ENCODE assay signal across 16 mouse cellular contexts in genomic region chr4:140117275-140117691, GRCm38 (mm10).
DNase-seq lines count a peak whose midpoint lies in the region; ATAC-seq and TF ChIP-seq lines count a peak whose summit lies in the region.
"Had no signal": no experiment of that assay in that cellular context is flagged by ENCODE, and none has a peak within 500 bp of the region (broad histone marks: within the 10 kb centered on the region; RNA-seq: fewer than 3 reads in every experiment).

No protein-coding gene starts in this region.

- H3K9ac ChIP-seq in hindbrain, embryonic 12.5 days, result no peak overlapping the region
- no peak overlapping the region for H3K9ac ChIP-seq in hindbrain, embryonic 11.5 days (ENCODE audit: low read depth, low read length)
- no peak overlapping the region for H3K9ac ChIP-seq in neural tube, embryonic 15.5 days (replicated peaks)
- H3K9ac ChIP-seq: heart, embryonic 13.5 days; kidney, embryonic 15.5 days; liver, embryonic 14.5 days had no signal

- TF ChIP-seq CTCF in lung, adult 2 months (IDR thresholded peaks at IDR 0.05; ENCODE audit: insufficient read depth, low read length), result no peak

- no peaks in the 10 kb centered on the region for H3K27me3 ChIP-seq in hindbrain, embryonic 12.5 days
- no peaks in the 10 kb centered on the region for H3K27me3 ChIP-seq in hindbrain, embryonic 11.5 days (ENCODE audit: control insufficient read depth, insufficient read depth, low read length)
- H3K27me3 ChIP-seq in neural tube, embryonic 15.5 days (replicated peaks), result no peaks in the 10 kb centered on the region

- ATAC-seq in hindbrain, embryonic 12.5 days (ENCODE audit: low FRiP score), result 0 out of 2 replicates have a peak, but pooled peaks have one; percentile 21
- no peak for ATAC-seq in hindbrain, embryonic 11.5 days (ENCODE audit: low FRiP score)
- ATAC-seq in neural tube, embryonic 15.5 days (ENCODE audit: low FRiP score), result 0 out of 2 replicates have a peak, but pooled peaks have one; percentile 16

- no peak for TF ChIP-seq POLR2A in lung, adult 2 months (IDR thresholded peaks at IDR 0.05; ENCODE audit: borderline replicate concordance, extremely low read depth, low read depth, low read length)

- no peak overlapping the region for H3K4me2 ChIP-seq in hindbrain, embryonic 12.5 days (replicated peaks)
- H3K4me2 ChIP-seq in hindbrain, embryonic 11.5 days (replicated peaks; ENCODE audit: low read depth, low read length), result no peak overlapping the region
- H3K4me2 ChIP-seq in neural tube, embryonic 15.5 days, result no peak overlapping the region
- H3K4me2 ChIP-seq: heart, embryonic 13.5 days; kidney, embryonic 15.5 days had no signal

- no peak for DNase-seq in hindbrain, embryonic 11.5 days (ENCODE audit: low spot score)
- DNase-seq in neural tube, embryonic 10.5 days (ENCODE audit: extremely low spot score, low spot score), result no peak
- peak; percentile 90 to 92 for DNase-seq in cerebellum, postnatal 10 days
- no peak for DNase-seq in lung, adult 2 months
- no peak for DNase-seq in embryo, embryonic 11 days
- DNase-seq in frontal cortex, postnatal 10 days (ENCODE audit: low spot score in 2 of 2), result no peak
- DNase-seq: adrenal gland, postnatal 25 days; heart, adult 11 months; midbrain, embryonic 14.5 days; right cerebral cortex, postnatal 25 days had no signal

- 84% methylated on average over 7 of the region's 7 CpGs for WGBS in hindbrain, embryonic 12.5 days
- 86% methylated on average over 7 of the region's 7 CpGs for WGBS in hindbrain, embryonic 11.5 days
- 75% methylated on average over 7 of the region's 7 CpGs for WGBS in neural tube, embryonic 15.5 days
- WGBS in lung, adult 2 months, result 79% methylated on average over 7 of the region's 7 CpGs

- no peak overlapping the region for H3K4me3 ChIP-seq in hindbrain, embryonic 12.5 days
- H3K4me3 ChIP-seq in hindbrain, embryonic 11.5 days (ENCODE audit: low read depth, low read length), result no peak overlapping the region
- H3K4me3 ChIP-seq in neural tube, embryonic 15.5 days (replicated peaks), result no peak overlapping the region
- H3K4me3 ChIP-seq in lung, adult 2 months (replicated peaks; ENCODE audit: extremely low read depth, low read depth, low read length), result no peak overlapping the region
- H3K4me3 ChIP-seq: heart, embryonic 13.5 days; kidney, embryonic 15.5 days had no signal

- H3K27ac ChIP-seq in hindbrain, embryonic 12.5 days, result no peak overlapping the region
- H3K27ac ChIP-seq in hindbrain, embryonic 11.5 days (ENCODE audit: low read depth, low read length), result no peak overlapping the region
- H3K27ac ChIP-seq in neural tube, embryonic 15.5 days (replicated peaks), result no peak overlapping the region
- H3K27ac ChIP-seq: heart, embryonic 13.5 days; kidney, embryonic 15.5 days; liver, embryonic 14.5 days; macrophage had no signal

- H3K4me1 ChIP-seq in hindbrain, embryonic 12.5 days, result no peaks in the 10 kb centered on the region
- H3K4me1 ChIP-seq in hindbrain, embryonic 11.5 days (replicated peaks; ENCODE audit: control insufficient read depth, insufficient read depth, low read length), result no peaks in the 10 kb centered on the region
- H3K4me1 ChIP-seq in neural tube, embryonic 15.5 days, result peaks cover 22% of the 10 kb centered on the region
- no peaks in the 10 kb centered on the region for H3K4me1 ChIP-seq in lung, adult 2 months (ENCODE audit: control insufficient read depth, insufficient read depth, low read length)
- H3K4me1 ChIP-seq: heart, embryonic 13.5 days; kidney, embryonic 15.5 days had no signal

- no peaks in the 10 kb centered on the region for H3K9me3 ChIP-seq in hindbrain, embryonic 12.5 days (replicated peaks)
- H3K9me3 ChIP-seq in hindbrain, embryonic 11.5 days (ENCODE audit: control insufficient read depth, low read length), result no peaks in the 10 kb centered on the region
- H3K9me3 ChIP-seq in neural tube, embryonic 15.5 days (replicated peaks), result no peaks in the 10 kb centered on the region
- H3K9me3 ChIP-seq: heart, embryonic 13.5 days; kidney, embryonic 15.5 days had no signal

- no peaks in the 10 kb centered on the region for H3K36me3 ChIP-seq in hindbrain, embryonic 12.5 days
- H3K36me3 ChIP-seq in hindbrain, embryonic 11.5 days (ENCODE audit: control insufficient read depth, insufficient read depth, low read length), result no peaks in the 10 kb centered on the region
- H3K36me3 ChIP-seq in neural tube, embryonic 15.5 days, result no peaks in the 10 kb centered on the region
- H3K36me3 ChIP-seq: heart, embryonic 13.5 days; kidney, embryonic 15.5 days had no signal

Comparison
In these comparisons a context has a peak if more than half of its experiments do, and no peak if none do; other contexts are left out.
1. DNase-seq: peak in cerebellum, postnatal 10 days (2 of 2); none in hindbrain, embryonic 11.5 days (single experiment), neural tube, embryonic 10.5 days (single experiment), lung, adult 2 months (single experiment), embryo, embryonic 11 days (single experiment) and frontal cortex, postnatal 10 days (0 of 2).